Mouse (Mus musculus): Measurements from ENCODE around the gene Ndc80. TPM values are rescaled to one million over a fixed set of nuclear protein-coding genes. Genes with fewer than 3 reads are reported as not detected.
A peak's percentile ranks its signal among the peaks of the same experiment; 100 is the strongest.
"Not testable (repeated sequence)": the region's sequence is repeated elsewhere in the genome, so short reads cannot be mapped to it uniquely, and the experiment has no call there.

Gene Ndc80
- polyA plus RNA-seq (2017; shearing (Covaris generic)) = 10 to 100 TPM; 23.7 to 24.7 TPM

GRCm38 (mm10) chr17:71526711-71527564 lies at the start of gene Ndc80:
Gene Ndc80, minus strand, starts transcription at chr17:71526857.
- ATAC-seq = peak; percentile 82

GRCm38 (mm10) chr17:71561631-71562030 lies 35.0 kb upstream of the Ndc80 start:
- ATAC-seq = peak; percentile 68

DNA sequence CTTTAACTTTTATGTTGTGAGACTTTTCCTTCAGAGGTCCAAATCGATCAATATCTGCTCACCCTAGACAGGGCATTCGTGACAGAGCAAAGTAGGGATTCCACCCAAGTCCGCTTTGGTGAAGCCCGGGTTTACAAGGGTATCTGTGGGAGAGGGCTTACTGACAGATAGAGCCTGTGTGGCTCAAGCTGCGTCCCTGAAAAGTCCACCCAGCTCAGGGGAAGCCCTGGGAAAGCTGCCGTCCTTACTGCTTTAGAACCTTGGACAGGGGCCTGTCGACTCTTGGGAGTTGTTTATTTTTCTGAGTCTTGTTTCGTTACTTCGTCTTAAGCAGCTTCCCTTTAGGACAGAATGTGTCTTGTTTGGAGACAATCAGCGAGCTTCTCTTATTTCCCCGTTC lies 26.2 kb upstream of the Ndc80 start:
- ATAC-seq = no peak

GRCm38 (mm10) chr17:71551757-71552451 lies 25.2 kb upstream of the Ndc80 start, which contains the start of gene Spdya:
Gene Spdya, plus strand, starts transcription at chr17:71552061.
- peak; percentile 86 for ATAC-seq

DNA sequence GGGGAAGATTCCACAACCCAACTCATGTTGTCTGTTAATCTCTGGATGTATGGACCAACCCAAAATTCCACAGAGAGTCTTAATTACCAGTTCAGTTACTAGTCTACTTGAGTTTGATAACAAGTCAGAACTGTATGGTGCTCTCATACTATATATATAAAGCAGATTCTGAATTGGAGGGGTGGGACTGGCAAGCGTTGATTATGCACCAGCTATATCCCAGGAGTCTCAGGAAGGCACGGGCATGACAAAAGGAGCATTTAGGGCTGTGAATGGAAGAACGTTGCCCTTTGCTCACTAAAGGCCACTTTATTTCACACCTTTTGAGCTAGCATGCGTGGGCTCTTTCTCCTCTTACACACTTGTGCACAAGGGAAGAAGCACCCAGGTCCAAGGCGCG lies 24.7 kb upstream of the Ndc80 start:
- ATAC-seq = no peak

DNA sequence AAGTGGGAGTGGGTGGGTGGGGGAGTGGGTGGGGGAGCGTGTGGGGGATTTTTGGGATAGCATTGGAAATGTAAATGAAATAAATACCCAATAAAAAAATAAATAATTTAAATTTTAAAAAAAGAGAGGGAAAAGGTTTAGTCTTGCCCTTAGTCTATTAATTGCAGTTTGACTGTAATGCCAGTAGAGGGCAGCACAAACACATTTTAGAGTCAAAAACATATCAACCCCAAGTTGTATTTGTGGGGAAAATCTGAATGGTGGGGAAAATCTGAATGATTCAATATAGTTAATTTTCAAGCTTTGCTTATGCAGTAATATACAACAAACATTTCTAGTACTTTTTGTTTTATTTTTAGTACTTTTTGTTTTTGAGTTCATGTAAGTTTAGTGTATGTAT lies 21.9 kb upstream of the Ndc80 start:
- no peak for ATAC-seq

DNA sequence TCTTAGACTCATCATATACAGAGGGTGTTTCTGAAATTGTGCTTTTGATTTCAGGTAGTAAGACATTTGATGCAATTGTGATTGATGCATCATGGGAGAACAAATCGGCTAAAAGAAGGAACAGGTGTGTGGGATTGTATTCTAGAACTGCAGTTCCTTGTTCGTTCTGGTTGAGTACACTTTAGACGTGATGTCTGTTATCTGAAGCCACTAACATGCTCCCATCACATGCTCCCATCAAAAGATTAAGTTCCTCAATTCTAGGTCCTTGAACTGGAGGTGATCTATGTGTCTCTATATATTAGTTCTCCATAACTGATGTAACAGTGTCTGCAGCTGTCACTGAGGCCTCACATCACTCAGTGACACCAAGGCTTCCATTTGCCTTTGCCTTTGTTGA lies 10.5 kb upstream of the Ndc80 start:
- no peak for ATAC-seq

- not testable (repeated sequence) for ATAC-seq
Observed at GRCm38 (mm10) chr17:71535595-71535994, 8.9 kb upstream of the Ndc80 start.

GRCm38 (mm10) chr17:71528042-71528441 lies 1.4 kb upstream of the Ndc80 start:
- no peak for ATAC-seq

- peak; percentile 32 for ATAC-seq
Observed at GRCm38 (mm10) chr17:71526302-71526708, 352 bp downstream of the Ndc80 start.

GRCm38 (mm10) chr17:71510297-71510696 lies 16.4 kb downstream of the Ndc80 start:
- ATAC-seq = no peak

- no peak for ATAC-seq
Observed at GRCm38 (mm10) chr17:71506832-71507231, 19.8 kb downstream of the Ndc80 start.

DNA sequence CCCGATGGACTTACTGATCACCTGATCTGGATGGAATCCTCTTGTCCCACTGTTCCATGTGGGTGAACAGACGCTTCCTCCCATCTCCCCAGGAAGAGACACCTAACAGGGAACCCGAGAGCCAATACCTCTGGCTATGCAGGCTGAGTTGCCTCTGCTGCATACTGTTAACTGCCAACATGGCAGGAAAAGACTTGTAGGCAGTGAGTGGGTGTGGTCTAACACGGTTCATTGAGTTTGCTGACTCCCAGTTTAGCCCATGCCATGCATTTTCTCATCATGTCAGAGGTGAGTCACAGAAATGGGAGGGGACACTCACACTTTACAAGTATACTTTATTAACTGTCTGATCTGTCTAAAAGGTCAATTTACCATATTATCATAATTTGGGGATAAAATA lies 30.9 kb downstream of the Ndc80 start:
- no peak for ATAC-seq

DNA sequence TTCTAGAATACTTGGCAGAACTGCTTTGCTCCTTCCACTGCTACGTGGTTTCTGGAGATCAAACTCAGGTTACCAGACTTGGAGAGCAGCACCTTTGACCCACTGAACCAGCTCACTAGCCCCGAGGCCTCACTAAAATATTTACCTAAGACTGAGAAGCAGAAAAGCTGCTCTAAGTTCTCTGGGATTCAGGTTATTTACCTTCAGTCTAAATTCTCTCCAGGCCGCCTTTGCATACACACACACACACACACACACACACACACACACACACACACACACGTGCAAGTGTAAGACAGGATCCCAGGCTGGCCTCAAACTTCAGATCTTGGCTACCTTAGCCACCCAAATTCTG lies 35.3 kb downstream of the Ndc80 start:
- no peak for ATAC-seq

DNA sequence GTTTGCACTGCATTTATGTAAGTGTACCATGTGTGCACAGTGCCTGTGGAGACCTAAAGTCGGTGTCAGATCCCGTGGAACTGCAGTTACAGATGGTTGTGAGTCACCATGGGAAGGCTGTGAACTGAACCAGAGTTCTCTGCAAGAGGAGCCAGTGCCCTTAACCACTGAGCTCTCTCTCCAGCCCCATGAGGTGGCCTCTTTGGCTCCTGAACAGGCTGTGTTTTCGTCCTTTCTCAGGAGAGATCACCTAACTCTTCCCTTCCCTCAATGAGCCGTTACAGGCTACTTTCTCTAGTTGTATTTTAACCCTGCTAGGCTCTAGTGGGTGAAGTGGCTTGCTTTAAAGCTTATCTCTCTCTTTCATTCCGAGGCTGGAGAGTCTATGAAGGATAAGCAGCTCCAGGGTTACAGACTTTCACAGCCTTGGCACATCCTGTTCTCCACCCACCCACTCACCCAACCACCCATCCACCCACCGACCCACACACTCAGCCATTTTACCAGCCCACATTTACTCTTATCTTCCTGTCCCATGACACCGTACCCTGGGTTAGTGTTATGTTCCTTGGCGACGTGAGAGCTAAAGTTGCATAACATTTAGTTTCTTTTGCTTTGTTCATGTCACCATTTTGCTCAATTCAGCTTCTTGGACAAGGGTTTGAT lies 35.9 kb downstream of the Ndc80 start:
- peak; percentile 70 for ATAC-seq

DNA sequence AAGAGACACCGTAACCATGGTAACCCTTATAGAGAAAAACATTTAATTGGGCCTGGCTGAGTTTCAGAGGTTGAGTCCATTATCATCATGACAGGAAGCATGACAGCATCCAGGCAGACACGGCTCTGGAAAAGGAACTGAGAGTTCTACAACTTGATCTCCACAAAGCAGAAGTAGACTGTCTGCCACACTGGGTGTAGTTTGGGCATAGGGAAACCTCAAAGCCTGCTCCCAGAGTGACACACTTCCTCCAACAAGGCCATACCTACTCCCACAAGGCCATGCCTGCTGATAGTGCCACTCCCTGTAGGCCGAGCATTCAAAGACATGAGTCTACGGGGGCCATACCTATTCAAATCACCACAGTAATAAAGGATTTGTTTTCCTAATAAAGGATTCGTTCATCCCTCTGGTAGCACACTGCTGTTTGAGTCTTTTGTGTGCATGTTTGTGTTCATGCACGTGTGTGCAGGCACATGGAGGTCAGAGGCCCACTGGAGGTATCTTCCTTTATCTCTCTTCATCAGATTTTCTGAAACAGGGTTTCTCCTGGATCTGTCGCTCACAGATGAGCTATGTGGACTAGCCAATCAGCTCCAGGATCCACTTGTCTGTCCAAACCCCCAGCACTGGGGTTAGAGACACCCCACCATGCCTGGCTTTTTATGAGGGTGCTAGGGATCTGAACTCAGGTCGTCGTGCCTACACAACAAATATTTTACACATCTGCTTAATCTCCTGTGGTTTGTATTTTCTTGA lies 36.8 kb downstream of the Ndc80 start:
- ATAC-seq = no peak

- ATAC-seq = peak; percentile 62
Observed at GRCm38 (mm10) chr17:71486231-71486851, 40.3 kb downstream of the Ndc80 start.

DNA sequence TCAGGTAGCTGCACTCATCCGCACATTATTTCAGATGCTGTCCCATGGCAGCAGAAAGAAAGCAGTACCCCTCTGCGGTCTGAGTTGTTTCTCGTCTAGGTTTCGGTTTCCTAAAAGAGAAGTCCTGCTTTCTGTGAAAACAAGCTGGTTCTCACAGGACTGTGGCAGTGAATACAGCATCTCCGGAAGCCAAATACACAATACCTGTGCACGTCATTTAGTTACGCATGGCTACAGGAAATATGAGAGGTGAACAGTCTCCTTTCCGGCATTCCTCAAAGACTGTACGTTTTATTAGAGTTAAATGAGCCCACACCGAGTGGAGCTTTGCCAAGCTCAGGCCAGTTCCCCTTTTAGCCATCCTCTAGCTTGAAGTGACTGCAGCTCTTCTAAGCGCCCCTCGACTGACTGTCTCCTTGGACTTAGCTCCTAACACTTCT lies 40.8 kb downstream of the Ndc80 start:
- peak; percentile 85 for ATAC-seq

DNA sequence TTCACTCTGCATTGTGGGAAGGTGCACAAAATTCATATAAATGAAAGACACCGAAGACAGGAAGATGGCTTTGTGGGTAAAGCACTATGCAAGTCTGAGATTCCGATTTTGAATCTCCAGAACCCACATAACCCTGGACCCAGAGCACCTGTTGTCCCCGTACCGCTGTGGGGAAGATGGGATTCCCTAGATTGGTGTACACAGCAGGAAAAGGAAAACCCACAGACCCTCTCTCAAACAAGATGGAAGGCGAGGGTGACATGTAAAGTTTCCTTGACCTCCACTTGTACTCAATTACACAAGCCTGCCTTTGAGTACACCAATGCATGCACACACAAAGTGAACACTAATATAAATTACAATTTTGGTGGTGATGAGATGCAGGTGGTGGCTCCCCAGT lies 41.9 kb downstream of the Ndc80 start:
- ATAC-seq = no peak

DNA sequence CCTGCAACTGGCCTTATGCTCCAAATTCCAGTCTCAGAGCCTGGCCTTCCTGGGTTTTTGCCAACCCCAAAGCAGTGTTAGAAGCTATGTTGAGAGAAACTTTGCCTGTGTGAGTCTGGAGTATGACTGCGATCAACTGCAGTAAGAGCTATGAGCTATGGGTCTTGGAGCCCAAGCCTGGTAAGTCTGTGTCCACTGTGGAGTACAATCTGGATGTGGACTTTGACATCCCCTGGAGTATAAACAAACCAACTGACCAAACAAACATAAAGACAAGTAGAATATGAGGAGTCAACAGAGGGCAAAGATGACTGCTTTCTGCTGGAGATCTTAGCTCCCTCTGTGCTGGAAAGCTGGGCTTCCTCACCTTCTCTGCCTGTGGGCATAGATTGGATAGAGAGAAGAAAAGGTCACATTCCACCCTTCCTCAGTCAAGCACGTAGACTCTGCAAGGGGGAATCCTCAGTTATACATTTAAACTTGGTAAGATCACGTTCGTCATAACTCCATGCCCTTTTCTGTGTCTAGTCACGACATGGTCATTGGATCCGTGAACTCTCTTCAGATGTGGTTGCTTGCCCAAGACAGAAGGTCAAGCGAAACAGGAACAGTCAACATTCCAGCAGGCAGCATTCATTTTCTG lies 43.1 kb downstream of the Ndc80 start:
- no peak for ATAC-seq

DNA sequence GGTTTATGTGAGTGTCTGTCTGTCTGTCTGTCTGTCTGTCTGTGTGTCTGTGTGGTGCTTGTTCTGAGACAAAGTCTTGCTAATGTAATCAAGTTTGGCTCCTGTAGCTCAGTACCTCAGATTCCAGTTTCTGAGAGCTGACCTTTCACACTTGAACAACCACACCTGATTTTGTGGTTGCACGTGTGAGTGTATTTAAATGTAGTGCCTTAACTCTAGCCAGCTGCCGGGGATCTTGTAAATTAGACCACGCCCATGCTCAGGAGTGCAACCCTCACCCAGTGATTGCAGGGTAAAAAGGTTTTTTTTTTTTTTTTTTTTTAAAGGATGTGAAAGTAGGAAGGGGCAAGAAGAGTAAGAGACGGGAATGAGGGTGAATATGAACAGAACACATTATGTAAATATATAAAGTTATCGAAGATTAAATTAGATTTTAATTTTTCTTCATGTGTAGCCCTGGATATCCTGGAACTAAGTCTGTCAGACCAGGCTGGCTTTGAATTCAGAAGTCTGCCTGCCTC lies 47.2 kb downstream of the Ndc80 start:
- ATAC-seq = peak; percentile 43
